Mouse (Mus musculus) cortical plate, adult 2 months (tissue): Measurements from ENCODE around the gene B4galt5.

Experiments used
- CTCF ChIP-seq: fragments of 200-500 bp; IDR thresholded peaks from 2 replicates; pipeline ENCODE4 v1.5.1; 2011; ENCODE audit warnings: mild to moderate bottlenecking, control low read depth, low read length; ENCODE audit not compliant: insufficient read depth; ENCODE audit errors: extremely low read depth
- POLR2A ChIP-seq: fragments of 200-500 bp; IDR thresholded peaks from 2 replicates; pipeline ENCODE4 v1.6.1; 2011; ENCODE audit warnings: mild to moderate bottlenecking, low read length, control low read depth; ENCODE audit not compliant: insufficient read depth; ENCODE audit errors: extremely low read depth

- TF ChIP-seq CTCF (no peak), POLR2A (no peak)
These were observed 95.5 kb downstream of the B4galt5 start for GRCm38 (mm10) chr2:167253476-167253875.
